Mouse (Mus musculus): ENCODE measurements around the gene Wfdc6a. TPM values are rescaled to one million over a fixed set of nuclear protein-coding genes. Genes with fewer than 3 reads are reported as not detected.

Wfdc6a gene
- polyA plus RNA-seq (2017; shearing (Covaris generic)): not detected

DNA sequence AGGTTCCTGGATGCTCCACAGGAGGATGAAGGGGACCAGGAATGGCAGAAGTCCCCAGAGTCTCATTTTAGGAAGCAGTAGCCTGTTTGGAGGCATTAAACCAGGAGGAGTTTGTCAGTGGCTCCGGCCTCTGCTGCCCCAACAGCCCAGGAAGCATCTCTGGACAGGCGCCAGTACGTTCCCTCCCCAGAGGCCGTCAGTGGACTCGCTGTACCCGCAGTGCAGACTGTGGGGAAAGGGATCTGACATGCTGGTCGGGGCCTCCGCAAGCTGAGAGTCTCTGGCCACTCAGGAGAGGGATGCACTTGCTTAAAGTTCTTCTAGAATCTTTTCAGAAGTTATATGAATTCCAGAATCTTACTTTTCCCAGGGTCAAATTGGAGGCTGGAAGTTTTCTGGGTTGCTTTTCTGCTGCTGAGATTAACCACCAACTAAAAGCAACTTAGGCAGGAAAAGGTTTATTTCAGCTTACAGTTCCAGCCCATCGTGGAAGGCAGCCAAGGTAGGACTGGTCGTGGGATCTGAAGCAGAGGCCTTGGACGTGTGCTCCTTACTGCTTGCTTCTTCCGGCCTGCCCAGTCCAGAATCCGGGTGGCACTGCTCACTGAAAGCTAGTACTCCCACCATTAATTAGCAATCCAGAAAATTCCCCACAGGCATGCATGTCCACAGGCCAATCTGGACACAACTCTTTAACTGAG lies at the start of gene Wfdc6a:
Gene Wfdc6a, minus strand, starts transcription at position 423 of the 701 bp plus-strand sequence.

DNA sequence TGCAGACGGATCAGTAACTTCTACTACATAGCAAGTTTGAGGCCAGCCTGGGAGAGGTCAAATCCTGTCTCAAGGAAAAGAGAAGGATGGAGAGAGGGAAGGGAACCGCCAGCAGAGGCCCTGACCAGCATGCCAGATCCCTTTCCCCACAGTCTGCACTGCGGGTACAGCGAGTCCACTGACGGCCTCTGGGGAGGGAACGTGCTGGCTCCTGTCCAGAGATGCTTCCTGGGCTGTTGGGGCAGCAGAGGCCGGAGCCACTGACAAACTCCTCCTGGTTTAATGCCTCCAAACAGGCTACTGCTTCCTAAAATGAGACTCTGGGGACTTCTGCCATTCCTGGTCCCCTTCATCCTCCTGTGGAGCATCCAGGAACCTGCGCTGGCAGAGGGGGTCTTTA lies 28.2 kb upstream of the Wfdc6a start, which contains the start of the genes Wfdc6b and Wfdc8:
Gene Wfdc6b, plus strand, starts transcription at position 52 of the 400 bp plus-strand sequence.
Gene Wfdc8, minus strand, starts transcription at position 156 of the 400 bp plus-strand sequence.

DNA sequence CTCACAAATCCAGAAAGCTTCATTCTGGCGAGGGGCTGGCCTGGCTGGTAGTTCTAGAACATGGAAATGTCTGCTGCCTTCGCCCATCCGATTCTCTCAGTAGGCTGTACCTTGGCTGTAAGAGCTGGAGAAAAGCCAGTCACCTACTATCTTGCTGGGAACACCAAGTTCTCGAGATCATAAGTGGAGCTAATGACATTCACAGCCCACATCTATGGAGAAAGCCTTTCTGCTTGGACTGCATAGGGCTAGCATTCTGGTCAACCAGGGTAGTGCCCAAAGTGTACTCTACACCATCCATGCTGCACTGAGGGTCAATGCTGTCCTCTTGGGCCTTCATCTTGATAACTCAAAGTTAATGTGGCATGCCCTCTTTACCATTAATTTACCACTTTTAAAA lies 8.2 kb upstream of the Wfdc6a start, which contains the start of gene Eppin:
Gene Eppin, minus strand, starts transcription at position 101 of the 400 bp plus-strand sequence.

DNA sequence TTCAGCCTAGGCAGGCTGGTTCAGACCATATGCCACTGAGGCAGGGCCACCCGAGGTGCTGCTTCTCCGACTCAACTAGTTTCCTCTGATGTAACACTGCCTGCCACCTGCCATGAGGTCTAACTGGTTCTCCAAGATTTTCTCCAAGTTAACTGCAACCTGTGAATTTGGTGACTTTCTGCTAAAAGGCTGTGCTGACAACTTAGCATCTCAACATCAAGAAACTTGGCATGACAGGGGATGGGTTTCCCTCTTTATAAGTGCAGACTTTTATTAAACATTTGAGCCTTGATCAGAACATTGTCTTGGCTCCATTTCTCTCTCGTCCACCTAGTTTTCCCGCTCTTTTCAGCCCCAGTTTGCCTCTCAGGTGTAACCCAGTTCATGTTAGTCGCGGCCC lies 11.9 kb downstream of the Wfdc6a start, which contains the start of gene Spint3:
Gene Spint3, minus strand, starts transcription at position 101 of the 400 bp plus-strand sequence.

DNA sequence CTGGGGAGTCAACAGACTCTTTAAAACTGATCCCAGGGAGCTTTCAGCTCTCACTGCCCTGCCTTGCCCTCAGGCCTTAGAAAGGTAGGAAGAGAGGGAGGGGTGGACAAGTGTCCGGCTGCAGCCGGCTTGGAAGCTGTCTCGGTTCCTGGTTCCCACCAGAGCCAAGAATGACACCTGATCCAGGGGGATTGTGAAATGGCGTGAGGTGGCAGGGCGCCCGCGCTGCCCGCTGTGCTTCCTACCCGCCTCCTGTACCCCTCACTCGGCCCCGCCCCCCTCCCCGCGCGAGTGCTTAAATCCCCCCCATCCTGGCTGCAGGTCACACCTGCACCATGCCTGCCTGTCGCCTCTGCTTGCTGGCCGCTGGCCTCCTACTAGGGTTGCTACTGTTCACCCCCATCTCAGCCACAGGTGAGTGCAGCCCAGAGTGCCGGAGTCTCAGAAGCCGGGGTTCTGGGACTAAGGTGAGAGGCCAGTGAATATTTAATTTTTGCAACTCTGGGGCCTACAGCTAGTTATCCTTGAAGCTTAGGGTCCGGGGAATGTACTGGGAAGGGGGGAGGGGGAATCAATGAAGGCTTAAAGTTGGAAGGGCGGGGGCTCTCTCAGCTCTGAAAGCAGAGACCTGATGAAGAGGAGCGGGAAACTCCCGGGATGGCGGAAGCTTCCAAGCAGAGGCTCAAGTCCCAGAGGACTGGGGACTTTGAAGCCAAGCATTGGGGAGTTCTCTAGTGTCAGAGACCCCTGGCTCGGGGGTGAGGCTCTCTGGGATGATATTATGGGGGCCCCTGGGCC lies 22.7 kb downstream of the Wfdc6a start, which contains the start of gene Wfdc2:
Gene Wfdc2, plus strand, starts transcription at position 23 of the 798 bp plus-strand sequence.

Other genes with a start within 250 kb of the Wfdc6a start
- gene Slpi, start 196.4 kb downstream of the Wfdc6a start, polyA plus RNA-seq (2017; shearing (Covaris generic)): 4.8 TPM
- not detected for gene Rbpjl, start 182.3 kb downstream of the Wfdc6a start, polyA plus RNA-seq (2017; shearing (Covaris generic))
- gene Matn4, start 180.3 kb downstream of the Wfdc6a start, polyA plus RNA-seq (2017; shearing (Covaris generic)): not detected
- 17.7 TPM for gene Sdc4, start 141.6 kb downstream of the Wfdc6a start, polyA plus RNA-seq (2017; shearing (Covaris generic))
- gene Sys1, start 128.5 kb downstream of the Wfdc6a start, polyA plus RNA-seq (2017; shearing (Covaris generic)): 97.5 TPM
- gene Gm20458, start 124.5 kb downstream of the Wfdc6a start, polyA plus RNA-seq (2017; shearing (Covaris generic)): 14.2 TPM
- gene Trp53tg5, start 111.7 kb downstream of the Wfdc6a start, polyA plus RNA-seq (2017; shearing (Covaris generic)): 0.25 TPM
- gene Dbndd2, start 99.3 kb downstream of the Wfdc6a start, polyA plus RNA-seq (2017; shearing (Covaris generic)): 2.7 TPM
- gene Pigt, start 87.9 kb downstream of the Wfdc6a start, polyA plus RNA-seq (2017; shearing (Covaris generic)): 34.1 TPM
- gene Wfdc2, start 23.0 kb downstream of the Wfdc6a start, polyA plus RNA-seq (2017; shearing (Covaris generic)): 6.7 TPM
- gene Spint3, start 12.0 kb downstream of the Wfdc6a start, polyA plus RNA-seq (2017; shearing (Covaris generic)): not detected
- gene Eppin, start 8.1 kb upstream of the Wfdc6a start, polyA plus RNA-seq (2017; shearing (Covaris generic)): not detected
- not detected for gene Wfdc6b, start 28.1 kb upstream of the Wfdc6a start, polyA plus RNA-seq (2017; shearing (Covaris generic))
- gene Wfdc8, start 28.2 kb upstream of the Wfdc6a start, polyA plus RNA-seq (2017; shearing (Covaris generic)): not detected
- gene Wfdc16, start 53.3 kb upstream of the Wfdc6a start, polyA plus RNA-seq (2017; shearing (Covaris generic)): not detected
- not detected for gene Wfdc10, start 70.6 kb upstream of the Wfdc6a start, polyA plus RNA-seq (2017; shearing (Covaris generic))
- not detected for gene Wfdc9, start 71.1 kb upstream of the Wfdc6a start, polyA plus RNA-seq (2017; shearing (Covaris generic))
- not detected for gene Wfdc11, start 88.6 kb upstream of the Wfdc6a start, polyA plus RNA-seq (2017; shearing (Covaris generic))
- gene Wfdc13, start 99.7 kb upstream of the Wfdc6a start, polyA plus RNA-seq (2017; shearing (Covaris generic)): not detected
- gene Spint4, start 113.1 kb upstream of the Wfdc6a start, polyA plus RNA-seq (2017; shearing (Covaris generic)): not detected
- not detected for gene Spint5, start 129.9 kb upstream of the Wfdc6a start, polyA plus RNA-seq (2017; shearing (Covaris generic))
- gene Wfdc3, start 160.5 kb upstream of the Wfdc6a start, polyA plus RNA-seq (2017; shearing (Covaris generic)): 0.11 TPM
- 67.0 TPM for gene Dnttip1, start 160.5 kb upstream of the Wfdc6a start, polyA plus RNA-seq (2017; shearing (Covaris generic))
- 4.3 TPM for gene Ube2c, start 184.5 kb upstream of the Wfdc6a start, polyA plus RNA-seq (2017; shearing (Covaris generic))
- not detected for gene Tnnc2, start 194.5 kb upstream of the Wfdc6a start, polyA plus RNA-seq (2017; shearing (Covaris generic))
- gene Snx21, start 200.4 kb upstream of the Wfdc6a start, polyA plus RNA-seq (2017; shearing (Covaris generic)): 5.7 TPM
- 39.1 TPM for gene Acot8, start 219.4 kb upstream of the Wfdc6a start, polyA plus RNA-seq (2017; shearing (Covaris generic))
- gene Zswim3, start 219.7 kb upstream of the Wfdc6a start, polyA plus RNA-seq (2017; shearing (Covaris generic)): 6.1 TPM
- gene Zswim1, start 237.2 kb upstream of the Wfdc6a start, polyA plus RNA-seq (2017; shearing (Covaris generic)): 21.3 TPM
- gene Spata25, start 243.1 kb upstream of the Wfdc6a start, polyA plus RNA-seq (2017; shearing (Covaris generic)): not detected
- gene Ctsa, start 247.4 kb upstream of the Wfdc6a start, polyA plus RNA-seq (2017; shearing (Covaris generic)): 167 TPM
- 1.8 TPM for gene Neurl2, start 248.0 kb upstream of the Wfdc6a start, polyA plus RNA-seq (2017; shearing (Covaris generic))